Mouse (Mus musculus) liver, embryonic 14.5 days (tissue): ENCODE measurements around the gene Svs3b. TPM values are rescaled to one million over a fixed set of nuclear protein-coding genes. Genes with fewer than 3 reads are reported as not detected.
"Not testable (repeated sequence)": the region's sequence is repeated elsewhere in the genome, so short reads cannot be mapped to it uniquely, and the experiment has no call there.

Experiments
- ATAC-seq: fragments of 200-750 bp; cut with Nextera tagmentation; 2 replicates; pipeline ENCODE4 v1.8.0; 2017; ENCODE audit warnings: moderate number of reproducible peaks, mild to moderate bottlenecking, moderate library complexity; ENCODE audit not compliant: insufficient read depth
- DNase-seq, 3 experiments: peaks; one replicate each; pipeline ENCODE4 v3.0.0-alpha.2; 2012 to 2013; ENCODE audit warnings: low read depth in 3 of 3, low spot score in 3 of 3
- H3K27ac ChIP-seq: fragments of 300-500 bp; sonication (generic); 2 replicates; pipeline ENCODE4 v1.5.1; 2014; ENCODE audit warnings: moderate library complexity, mild to moderate bottlenecking, control low read depth, inconsistent platforms
- H3K27me3 ChIP-seq: fragments of 300-500 bp; sonication (generic); 2 replicates; pipeline ENCODE4 v1.6.1; 2014; ENCODE audit warnings: mild to moderate bottlenecking, low read length, moderate library complexity; ENCODE audit not compliant: control insufficient read depth, insufficient read depth
- H3K36me3 ChIP-seq: fragments of 300-500 bp; sonication (generic); replicated peaks from 2 replicates; pipeline ENCODE4 v1.6.1; 2014; ENCODE audit warnings: low read depth; ENCODE audit not compliant: control insufficient read depth, insufficient read depth
- H3K4me1 ChIP-seq, 2 experiments: fragments of 200-500 bp in 1 of 2; fragments of 300-500 bp in 1 of 2; sonication (generic) in 1 of 2; replicated peaks; 2 replicates each; pipeline ENCODE4 v1.6.1; 2012 to 2014; ENCODE audit warnings: antibody characterized with exemption in 1 of 2, inconsistent platforms in 1 of 2, low read length in 1 of 2; ENCODE audit not compliant: control insufficient read depth in 2 of 2, insufficient read depth in 2 of 2
- H3K4me2 ChIP-seq: fragments of 300-500 bp; sonication (generic); 2 replicates; pipeline ENCODE4 v1.6.1; 2014; ENCODE audit warnings: low read depth, mild to moderate bottlenecking, control low read depth, moderate library complexity
- H3K4me3 ChIP-seq, 2 experiments: fragments of 200-500 bp in 1 of 2; fragments of 300-500 bp in 1 of 2; sonication (generic) in 1 of 2; 2 replicates each; pipeline ENCODE4 v1.5.1; 2012 to 2014; ENCODE audit warnings: low read depth in 2 of 2, low read length in 2 of 2, mild to moderate bottlenecking in 2 of 2, control low read depth in 1 of 2, inconsistent platforms in 1 of 2, moderate library complexity in 1 of 2; ENCODE audit not compliant: insufficient read depth in 1 of 2
- H3K9ac ChIP-seq: fragments of 300-500 bp; sonication (generic); replicated peaks from 2 replicates; pipeline ENCODE4 v1.6.1; 2014; ENCODE audit warnings: mild to moderate bottlenecking, control low read depth, moderate library complexity
- H3K9me3 ChIP-seq: fragments of 300-500 bp; sonication (generic); 2 replicates; pipeline ENCODE4 v1.6.1; 2016; ENCODE audit warnings: low read length, mixed read lengths; ENCODE audit not compliant: control insufficient read depth
- CTCF ChIP-seq: IDR thresholded peaks from 2 replicates; pipeline ENCODE4 v1.5.1; 2016; ENCODE audit warnings: antibody characterized with exemption, low read depth, control low read depth
- EP300 ChIP-seq: IDR thresholded peaks from 2 replicates; pipeline ENCODE4 v1.6.1; 2016; ENCODE audit warnings: antibody characterized with exemption, low read depth
- WGBS: fragments of 180-500 bp; shearing (Covaris S2); extraction: QIAGEN DNeasy Blood & Tissue Kit; methylation state at CpG from one replicate; pipeline ENCODE4 v1.1.7; 2014; ENCODE audit not compliant: insufficient replicate concordance; 5-methylcytosine and 5-hydroxymethylcytosine counted together
- polyA plus RNA-seq, 2 experiments: library from polyadenylated mRNA; depleted of rRNA in 1 of 2; stranded (reverse) in 1 of 2; unstranded in 1 of 2; fragments of >200 nt; fragmentation: Nextera tagmentation in 1 of 2; extraction: Ambion mirVana in 1 of 2; gene quantifications; 2 replicates each; pipeline versions ENCODE4 v1.2.1 to v1.2.3; 2012 to 2014

Svs3b gene
- polyA plus RNA-seq, 2 experiments, result not detected

DNA sequence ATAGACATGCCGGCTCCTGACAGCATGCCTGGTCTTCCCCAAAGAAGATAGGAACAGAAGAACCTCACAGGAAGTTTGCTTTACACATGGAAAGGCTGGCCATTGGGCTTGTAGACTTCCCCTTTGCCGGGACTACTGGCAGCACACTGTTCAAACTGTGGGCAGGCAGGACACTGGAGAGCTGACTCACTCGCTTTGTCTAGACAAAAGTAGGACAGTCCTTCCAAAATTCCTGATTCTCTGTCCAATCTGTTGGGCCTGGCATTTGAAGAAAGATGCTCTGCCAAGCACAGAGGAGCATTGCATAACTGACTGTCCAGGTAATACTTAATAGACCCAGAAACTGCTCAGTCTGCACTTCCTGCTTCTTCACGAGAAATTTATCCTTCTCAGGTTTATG lies 49.8 kb downstream of the Svs3b start:
- H3K36me3 ChIP-seq, result no peaks in the 10 kb centered on the region
- no peak for DNase-seq
- no peak overlapping the region for H3K4me3 ChIP-seq
- ATAC-seq, result no peak
- no peak overlapping the region for H3K27ac ChIP-seq
- H3K9ac ChIP-seq, result no peak overlapping the region
- 34% methylated on average over 4 of the region's 4 CpGs for WGBS
- H3K4me2 ChIP-seq, result no peak overlapping the region
- no peaks in the 10 kb centered on the region for H3K9me3 ChIP-seq
- H3K4me1 ChIP-seq, result no peaks in the 10 kb centered on the region
- no peaks in the 10 kb centered on the region for H3K27me3 ChIP-seq
- TF ChIP-seq CTCF, result no peak
- TF ChIP-seq EP300, result no peak

DNA sequence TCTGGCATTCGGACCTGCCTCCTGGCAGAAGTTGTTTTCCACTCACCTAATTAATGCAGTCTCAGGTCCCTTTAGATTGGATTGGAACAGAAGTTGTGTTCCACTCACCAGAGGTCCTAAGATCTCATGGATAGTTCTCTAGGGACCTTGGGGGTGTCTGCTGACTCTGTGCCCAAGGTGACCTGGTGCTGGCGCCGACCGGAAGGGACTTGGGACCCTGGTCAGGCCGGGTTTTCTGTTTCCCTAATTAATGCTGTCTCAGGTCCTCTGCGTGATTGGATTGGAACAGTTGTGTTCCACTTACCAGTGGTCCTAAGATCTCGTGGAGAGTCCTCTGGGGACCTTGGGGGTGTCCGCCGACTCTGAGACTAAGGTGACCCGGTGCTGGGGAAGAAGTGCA lies 50.4 kb downstream of the Svs3b start:
- not testable (repeated sequence) for ATAC-seq, H3K9ac ChIP-seq, DNase-seq, H3K27ac ChIP-seq, H3K27me3 ChIP-seq, H3K4me3 ChIP-seq, H3K9me3 ChIP-seq, H3K4me1 ChIP-seq, H3K36me3 ChIP-seq, H3K4me2 ChIP-seq
- 72% methylated on average over 10 of the region's 10 CpGs for WGBS

Other genes starting within 250 kb of the Svs3b start
- gene Pabpc1l, start 231.2 kb downstream of the Svs3b start, polyA plus RNA-seq (2012; rRNA removed), result 0.22 and 0.29 TPM in 2 replicates
- gene Pabpc1l, start 231.2 kb downstream of the Svs3b start, polyA plus RNA-seq (2014; fragmentation: Nextera tagmentation; extraction: Ambion mirVana), result not detected in 2 replicates
- 8.0 and 11.8 TPM in 2 replicates for gene Stk4, start 186.3 kb downstream of the Svs3b start, polyA plus RNA-seq (2012; rRNA removed)
- gene Stk4, start 186.3 kb downstream of the Svs3b start, polyA plus RNA-seq (2014; fragmentation: Nextera tagmentation; extraction: Ambion mirVana), result 19.6 and 21.7 TPM in 2 replicates
- 10.1 and 11.6 TPM in 2 replicates for gene Tomm34, start 185.5 kb downstream of the Svs3b start, polyA plus RNA-seq (2012; rRNA removed)
- gene Tomm34, start 185.5 kb downstream of the Svs3b start, polyA plus RNA-seq (2014; fragmentation: Nextera tagmentation; extraction: Ambion mirVana), result 16.0 and 19.0 TPM in 2 replicates
- 0.01 and 0.02 TPM in 2 replicates for gene Kcns1, start 85.5 kb downstream of the Svs3b start, polyA plus RNA-seq (2012; rRNA removed)
- not detected in 2 replicates for gene Kcns1, start 85.5 kb downstream of the Svs3b start, polyA plus RNA-seq (2014; fragmentation: Nextera tagmentation; extraction: Ambion mirVana)
- gene Wfdc5, start 73.9 kb downstream of the Svs3b start, polyA plus RNA-seq (2012; rRNA removed), result not detected in 2 replicates
- not detected in 2 replicates for gene Wfdc5, start 73.9 kb downstream of the Svs3b start, polyA plus RNA-seq (2014; fragmentation: Nextera tagmentation; extraction: Ambion mirVana)
- gene Wfdc12, start 66.0 kb downstream of the Svs3b start, polyA plus RNA-seq (2012; rRNA removed), result not detected in 2 replicates
- not detected in 2 replicates for gene Wfdc12, start 66.0 kb downstream of the Svs3b start, polyA plus RNA-seq (2014; fragmentation: Nextera tagmentation; extraction: Ambion mirVana)
- not detected in 2 replicates for gene Wfdc15a, start 56.5 kb downstream of the Svs3b start, polyA plus RNA-seq (2012; rRNA removed)
- gene Wfdc15a, start 56.5 kb downstream of the Svs3b start, polyA plus RNA-seq (2014; fragmentation: Nextera tagmentation; extraction: Ambion mirVana), result not detected in 2 replicates
- gene Wfdc15b, start 35.0 kb downstream of the Svs3b start, polyA plus RNA-seq (2012; rRNA removed), result 0.11 and 0.13 TPM in 2 replicates
- gene Wfdc15b, start 35.0 kb downstream of the Svs3b start, polyA plus RNA-seq (2014; fragmentation: Nextera tagmentation; extraction: Ambion mirVana), result not detected in 2 replicates
- gene Svs2, start 18.2 kb downstream of the Svs3b start, polyA plus RNA-seq (2012; rRNA removed), result not detected in 2 replicates
- gene Svs2, start 18.2 kb downstream of the Svs3b start, polyA plus RNA-seq (2014; fragmentation: Nextera tagmentation; extraction: Ambion mirVana), result not detected in 2 replicates
- not detected in 2 replicates for gene Svs4, start 21.8 kb upstream of the Svs3b start, polyA plus RNA-seq (2012; rRNA removed)
- gene Svs4, start 21.8 kb upstream of the Svs3b start, polyA plus RNA-seq (2014; fragmentation: Nextera tagmentation; extraction: Ambion mirVana), result not detected in 2 replicates
- gene Svs3a, start 32.6 kb upstream of the Svs3b start, polyA plus RNA-seq (2012; rRNA removed), result not detected in 2 replicates
- not detected in 2 replicates for gene Svs3a, start 32.6 kb upstream of the Svs3b start, polyA plus RNA-seq (2014; fragmentation: Nextera tagmentation; extraction: Ambion mirVana)
- gene Svs6, start 60.1 kb upstream of the Svs3b start, polyA plus RNA-seq (2012; rRNA removed), result not detected in 2 replicates
- gene Svs6, start 60.1 kb upstream of the Svs3b start, polyA plus RNA-seq (2014; fragmentation: Nextera tagmentation; extraction: Ambion mirVana), result not detected in 2 replicates
- gene Svs5, start 76.1 kb upstream of the Svs3b start, polyA plus RNA-seq (2012; rRNA removed), result not detected in 2 replicates
- gene Svs5, start 76.1 kb upstream of the Svs3b start, polyA plus RNA-seq (2014; fragmentation: Nextera tagmentation; extraction: Ambion mirVana), result not detected in 2 replicates
- 5.0 and 10.1 TPM in 2 replicates for gene Slpi, start 132.5 kb upstream of the Svs3b start, polyA plus RNA-seq (2012; rRNA removed)
- gene Slpi, start 132.5 kb upstream of the Svs3b start, polyA plus RNA-seq (2014; fragmentation: Nextera tagmentation; extraction: Ambion mirVana), result 19.9 and 20.8 TPM in 2 replicates
- gene Rbpjl, start 146.5 kb upstream of the Svs3b start, polyA plus RNA-seq (2012; rRNA removed), result 0.06 and 0.08 TPM in 2 replicates
- gene Rbpjl, start 146.5 kb upstream of the Svs3b start, polyA plus RNA-seq (2014; fragmentation: Nextera tagmentation; extraction: Ambion mirVana), result 0.05 TPM in 1 of 2 replicates, not detected in the other
- 0.16 and 0.44 TPM in 2 replicates for gene Matn4, start 148.5 kb upstream of the Svs3b start, polyA plus RNA-seq (2012; rRNA removed)
- not detected in 2 replicates for gene Matn4, start 148.5 kb upstream of the Svs3b start, polyA plus RNA-seq (2014; fragmentation: Nextera tagmentation; extraction: Ambion mirVana)
- 9.7 and 10.8 TPM in 2 replicates for gene Sdc4, start 187.2 kb upstream of the Svs3b start, polyA plus RNA-seq (2012; rRNA removed)
- gene Sdc4, start 187.2 kb upstream of the Svs3b start, polyA plus RNA-seq (2014; fragmentation: Nextera tagmentation; extraction: Ambion mirVana), result 23.8 and 25.4 TPM in 2 replicates
- gene Sys1, start 200.3 kb upstream of the Svs3b start, polyA plus RNA-seq (2012; rRNA removed), result 15.9 and 20.6 TPM in 2 replicates
- gene Sys1, start 200.3 kb upstream of the Svs3b start, polyA plus RNA-seq (2014; fragmentation: Nextera tagmentation; extraction: Ambion mirVana), result 30.7 TPM in 2 replicates
- gene Gm20458, start 204.3 kb upstream of the Svs3b start, polyA plus RNA-seq (2012; rRNA removed), result 0.13 and 1.7 TPM in 2 replicates
- gene Gm20458, start 204.3 kb upstream of the Svs3b start, polyA plus RNA-seq (2014; fragmentation: Nextera tagmentation; extraction: Ambion mirVana), result 1.9 and 5.9 TPM in 2 replicates
- gene Trp53tg5, start 217.1 kb upstream of the Svs3b start, polyA plus RNA-seq (2012; rRNA removed), result not detected in 2 replicates
- gene Trp53tg5, start 217.1 kb upstream of the Svs3b start, polyA plus RNA-seq (2014; fragmentation: Nextera tagmentation; extraction: Ambion mirVana), result not detected in 2 replicates
- 4.0 and 5.8 TPM in 2 replicates for gene Dbndd2, start 229.5 kb upstream of the Svs3b start, polyA plus RNA-seq (2012; rRNA removed)
- gene Dbndd2, start 229.5 kb upstream of the Svs3b start, polyA plus RNA-seq (2014; fragmentation: Nextera tagmentation; extraction: Ambion mirVana), result 1.4 and 4.0 TPM in 2 replicates
- 21.7 and 26.5 TPM in 2 replicates for gene Pigt, start 240.9 kb upstream of the Svs3b start, polyA plus RNA-seq (2012; rRNA removed)
- gene Pigt, start 240.9 kb upstream of the Svs3b start, polyA plus RNA-seq (2014; fragmentation: Nextera tagmentation; extraction: Ambion mirVana), result 25.6 and 28.5 TPM in 2 replicates